In the genomic region with DNA sequence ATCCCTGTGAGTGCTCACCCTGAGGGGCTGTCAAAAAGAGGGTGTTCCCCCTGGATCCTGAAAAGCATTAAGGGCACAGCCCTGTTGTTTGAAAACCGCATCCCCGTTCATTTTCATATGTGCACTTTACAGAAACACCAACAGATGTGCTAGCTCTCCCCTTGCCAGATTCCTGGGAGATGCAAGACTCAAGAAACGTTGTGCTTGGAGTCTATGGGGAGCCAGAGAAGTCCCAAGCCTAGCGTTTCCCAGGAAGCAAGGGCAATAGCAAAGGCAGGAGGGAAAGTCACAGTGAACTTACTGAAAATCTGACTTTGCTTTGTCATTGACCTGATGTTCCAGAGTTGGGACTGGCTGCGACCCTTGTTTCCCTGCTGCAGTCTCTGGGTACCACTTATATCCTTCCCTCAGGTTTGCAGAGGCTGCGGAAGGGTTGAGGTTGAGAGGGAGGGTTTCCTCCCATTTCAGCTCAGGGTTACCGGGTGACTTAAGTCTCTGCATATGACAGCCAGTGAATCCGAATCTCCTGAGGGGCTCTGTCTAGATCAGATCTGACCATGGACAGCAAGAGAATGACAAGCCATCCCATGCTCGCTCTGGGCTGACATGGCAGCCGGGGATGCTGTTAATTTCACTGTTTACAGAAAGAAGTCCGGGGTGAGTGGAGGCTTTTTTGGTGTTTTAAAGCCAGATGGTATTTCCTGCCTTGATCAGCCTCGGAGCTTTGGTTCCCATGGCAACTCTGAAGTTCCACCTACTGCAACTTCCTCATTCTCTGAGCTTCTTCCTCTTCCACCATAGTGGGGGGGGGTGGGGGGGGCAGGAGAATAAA, we compare ENCODE assay signal across 8 mouse cellular contexts. TPM values are rescaled to one million over a fixed set of nuclear protein-coding genes. Genes with fewer than 3 reads are reported as not detected.
DNase-seq lines count a peak whose midpoint lies in the region; ATAC-seq lines count a peak whose summit lies in the region.

No protein-coding gene starts in this region.

- no peak overlapping the region for H3K9ac ChIP-seq in heart, embryonic 11.5 days (ENCODE audit: low read depth, low read length)

- ATAC-seq in activated CD4-positive, CD25-positive, alpha-beta regulatory T cell, adult 4 months: peak; percentile 98
- no peak for ATAC-seq in heart, embryonic 11.5 days (replicated peaks; ENCODE audit: insufficient number of reproducible peaks, low FRiP score, low TSS enrichment)
- ATAC-seq in erythroblast, adult 5-6 weeks (replicated peaks; ENCODE audit: low FRiP score, poor library complexity, severe bottlenecking): no peak

- no peak overlapping the region for H3K4me3 ChIP-seq in heart, embryonic 11.5 days (ENCODE audit: low read depth, low read length)
- peak overlapping the region; percentile 24 for H3K4me3 ChIP-seq in macrophage (ENCODE audit: inconsistent target)

- no peaks in the 10 kb centered on the region for H3K9me3 ChIP-seq in heart, embryonic 11.5 days (replicated peaks; ENCODE audit: control insufficient read depth, low read length)

- H3K27ac ChIP-seq in heart, embryonic 11.5 days (ENCODE audit: low read depth, low read length): no peak overlapping the region
- peak overlapping the region; percentile 85 for H3K27ac ChIP-seq in macrophage

- no peaks in the 10 kb centered on the region for H3K36me3 ChIP-seq in heart, embryonic 11.5 days (ENCODE audit: control insufficient read depth, insufficient read depth, low read length)
- no peaks in the 10 kb centered on the region for H3K36me3 ChIP-seq in macrophage (ENCODE audit: inconsistent target)

- DNase-seq in embryo, embryonic 10 days (ENCODE audit: low spot score): peak; percentile 29
- DNase-seq in embryo, embryonic 9.5 days (ENCODE audit: extremely low spot score): no peak
- DNase-seq in layer of hippocampus, adult 8-10 months (ENCODE audit: low spot score in 2 of 2): peak; percentile 64 to 69
- peak; percentile 48 to 80 for DNase-seq in thymus, adult 18-20 months

- H3K4me2 ChIP-seq in heart, embryonic 11.5 days: peak overlapping the region; percentile 4; the same call in 1 of the 2 replicates

- H3K4me1 ChIP-seq in heart, embryonic 11.5 days (ENCODE audit: control insufficient read depth, insufficient read depth, low read length): peaks cover 6% of the 10 kb centered on the region

- peaks cover 4% of the 10 kb centered on the region for H3K27me3 ChIP-seq in heart, embryonic 11.5 days (ENCODE audit: control insufficient read depth, insufficient read depth, low read length)

- no peaks in the 10 kb centered on the region for H3K79me2 ChIP-seq in macrophage (ENCODE audit: inconsistent target)

- WGBS in heart, embryonic 11.5 days (ENCODE audit: insufficient replicate concordance): 48% methylated on average over 12 of the region's 12 CpGs
- WGBS in macrophage (ENCODE audit: missing documents): 10% methylated on average over 12 of the region's 12 CpGs

RNA-seq across cellular contexts. Expression of gene Gabbr2, which starts 18.9 kb away (rescaled TPM):
- under 1 TPM in 1 of 2 experiments, not detected in 1; 0.20 TPM for polyA plus RNA-seq in activated CD4-positive, CD25-positive, alpha-beta regulatory T cell, adult 4 months (2017; shearing (Covaris generic))
- 0.04 and 0.13 TPM in 2 replicates for polyA plus RNA-seq in heart, embryonic 11.5 days (2014; fragmentation: Nextera tagmentation; extraction: Ambion mirVana)
- 100 to 1,000 TPM; 175 to 209 (median 187) TPM for total RNA-seq in layer of hippocampus, adult 8-10 months (2022)
- total RNA-seq in macrophage (2018; cell fraction: chromatin; rRNA removed): under 1 TPM in 5 of 26 experiments, not detected in 21; 0.08 to 0.98 (median 0.20) TPM
- under 1 TPM in 13 of 26 experiments, not detected in 13; 0.09 to 0.26 (median 0.10) TPM for total RNA-seq in macrophage (2018; cell fraction: cytosol; rRNA removed)
- total RNA-seq in macrophage (2018; cell fraction: nucleus; rRNA removed): under 1 TPM in 8 of 26 experiments, not detected in 18; 0.16 to 0.45 (median 0.21) TPM
- 0.07 to 0.31 TPM (median 0.10 TPM) in 3 replicates for polyA plus RNA-seq in macrophage (2018)
- total RNA-seq in erythroblast, adult 5-6 weeks (2015; ENCODE audit: low replicate concordance): not detected in 2 replicates
- total RNA-seq in erythroblast, adult 5-6 weeks (2017; ENCODE audit: low replicate concordance): 0.17 and 1.3 TPM in 2 replicates

RNA-seq across cellular contexts. Expression of gene Anks6, which starts 46.6 kb away (rescaled TPM):
- polyA plus RNA-seq in activated CD4-positive, CD25-positive, alpha-beta regulatory T cell, adult 4 months (2017; shearing (Covaris generic)): not detected
- 1.4 TPM in 2 replicates for polyA plus RNA-seq in heart, embryonic 11.5 days (2014; fragmentation: Nextera tagmentation; extraction: Ambion mirVana)
- total RNA-seq in layer of hippocampus, adult 8-10 months (2022): 10 to 100 TPM; 19.5 to 30.3 (median 23.8) TPM
- total RNA-seq in macrophage (2018; cell fraction: chromatin; rRNA removed): 10 to 100 TPM in 8 of 26 experiments, 1 to 10 TPM in 16, under 1 TPM in 2; 0.36 to 23.6 (median 6.5) TPM
- 1 to 10 TPM in 25 of 26 experiments, under 1 TPM in 1; 0.96 to 4.8 (median 2.2) TPM for total RNA-seq in macrophage (2018; cell fraction: cytosol; rRNA removed)
- total RNA-seq in macrophage (2018; cell fraction: nucleus; rRNA removed): 10 to 100 TPM in 1 of 26 experiments, 1 to 10 TPM in 20, under 1 TPM in 5; 0.44 to 10.4 (median 2.2) TPM
- polyA plus RNA-seq in macrophage (2018): 1.4 to 3.3 TPM (median 2.7 TPM) in 3 replicates
- not detected in 2 replicates for total RNA-seq in erythroblast, adult 5-6 weeks (2015; ENCODE audit: low replicate concordance)
- total RNA-seq in erythroblast, adult 5-6 weeks (2017; ENCODE audit: low replicate concordance): not detected in 2 replicates
